Mouse (Mus musculus) limb, embryonic 11.5 days (tissue): ENCODE measurements around the gene Grik4. TPM values are rescaled to one million over a fixed set of nuclear protein-coding genes. Genes with fewer than 3 reads are reported as not detected.

ENCODE experiments used
- ATAC-seq: fragments of 200-750 bp; cut with Nextera tagmentation; 2 replicates; pipeline ENCODE4 v1.8.0; 2017; ENCODE audit warnings: low read depth; ENCODE audit not compliant: insufficient number of reproducible peaks, low FRiP score, low TSS enrichment
- DNase-seq: peaks from one replicate; pipeline ENCODE4 v3.0.0-alpha.2; 2015; ENCODE audit warnings: low spot score
- H3K27ac ChIP-seq: fragments of 300-500 bp; sonication (generic); replicated peaks from 2 replicates; pipeline ENCODE4 v1.5.1; 2014; ENCODE audit warnings: low read depth, mild to moderate bottlenecking, low read length
- H3K27me3 ChIP-seq: fragments of 300-500 bp; sonication (generic); 2 replicates; pipeline ENCODE4 v1.6.1; 2014; ENCODE audit warnings: mild to moderate bottlenecking, low read length, mixed read lengths; ENCODE audit not compliant: control insufficient read depth, insufficient read depth
- H3K36me3 ChIP-seq: fragments of 300-500 bp; sonication (generic); 2 replicates; pipeline ENCODE4 v1.6.1; 2014; ENCODE audit warnings: mild to moderate bottlenecking, low read length, moderate library complexity, mixed read lengths; ENCODE audit not compliant: control insufficient read depth, insufficient read depth
- H3K4me1 ChIP-seq: fragments of 300-500 bp; sonication (generic); 2 replicates; pipeline ENCODE4 v1.6.1; 2014; ENCODE audit warnings: low read length, mixed read lengths; ENCODE audit not compliant: control insufficient read depth, insufficient read depth
- H3K4me2 ChIP-seq: fragments of 300-500 bp; sonication (generic); 2 replicates; pipeline ENCODE4 v1.6.1; 2014; ENCODE audit warnings: low read depth, mild to moderate bottlenecking, moderate library complexity; ENCODE audit not compliant: severe bottlenecking
- H3K4me3 ChIP-seq: fragments of 300-500 bp; sonication (generic); 2 replicates; pipeline ENCODE4 v1.5.1; 2014; ENCODE audit warnings: low read depth, low read length
- H3K9ac ChIP-seq: fragments of 300-500 bp; sonication (generic); 2 replicates; pipeline ENCODE4 v1.6.1; 2014; ENCODE audit warnings: mild to moderate bottlenecking, low read length
- H3K9me3 ChIP-seq: fragments of 300-500 bp; sonication (generic); 2 replicates; pipeline ENCODE4 v1.6.1; 2016; ENCODE audit warnings: low read length; ENCODE audit not compliant: control insufficient read depth
- WGBS: fragments of 180-500 bp; shearing (Covaris S2); extraction: QIAGEN DNeasy Blood & Tissue Kit; methylation state at CpG from one replicate; pipeline ENCODE4 v1.1.7; 2014; 5-methylcytosine and 5-hydroxymethylcytosine counted together
- polyA plus RNA-seq: library from polyadenylated mRNA; unstranded; fragments of >200 nt; fragmentation: Nextera tagmentation; extraction: Ambion mirVana; gene quantifications from 2 replicates; pipeline ENCODE4 v1.2.1, GENCODE M21; 2014

The Grik4 gene
- polyA plus RNA-seq, 1 experiment from 2014 or later = 1.1 TPM

- Histone ChIP-seq H3K4me3 (no peak overlapping the region), H3K27ac (no peak overlapping the region), H3K9me3 (no peaks in the 10 kb centered on the region), H3K36me3 (no peaks in the 10 kb centered on the region), H3K9ac (no peak overlapping the region), H3K4me2 (no peak overlapping the region), H3K27me3 (no peaks in the 10 kb centered on the region), H3K4me1 (peaks cover 10% of the 10 kb centered on the region)
- ATAC-seq (no peak), DNase-seq (no peak)
- 79% methylated on average over 4 of the region's 4 CpGs for WGBS
These were observed 22.5 kb downstream of the Grik4 start for GRCm38 (mm10) chr9:42921830-42922229.

GRCm38 (mm10) chr9:42920190-42920589 lies 24.1 kb downstream of the Grik4 start:
- no peaks in the 10 kb centered on the region for H3K27me3 ChIP-seq
- 30% methylated on average over 7 of the region's 7 CpGs for WGBS

GRCm38 (mm10) chr9:42917911-42918310 lies 26.4 kb downstream of the Grik4 start:
- H3K27ac ChIP-seq = no peak overlapping the region
- no peaks in the 10 kb centered on the region for H3K27me3 ChIP-seq
- H3K4me3 ChIP-seq = no peak overlapping the region
- 88% methylated on average over 7 of the region's 7 CpGs for WGBS
- no peak overlapping the region for H3K9ac ChIP-seq
- DNase-seq (no peak), ATAC-seq (no peak)
- H3K9me3 ChIP-seq = no peaks in the 10 kb centered on the region
- no peak overlapping the region for H3K4me2 ChIP-seq
- peaks cover 10% of the 10 kb centered on the region for H3K4me1 ChIP-seq
- no peaks in the 10 kb centered on the region for H3K36me3 ChIP-seq

More at GRCm38 (mm10) chr9:42920190-42920589, 24.1 kb downstream of the Grik4 start:
- Histone ChIP-seq H3K36me3 (no peaks in the 10 kb centered on the region), H3K4me1 (peaks cover 10% of the 10 kb centered on the region), H3K4me3 (no peak overlapping the region), H3K9me3 (no peaks in the 10 kb centered on the region), H3K27ac (no peak overlapping the region), H3K4me2 (no peak overlapping the region), H3K9ac (no peak overlapping the region)
- peak; percentile 58 for DNase-seq
- ATAC-seq = no peak

GRCm38 (mm10) chr9:42913201-42913600 lies 31.1 kb downstream of the Grik4 start:
- Histone ChIP-seq H3K27me3 (no peaks in the 10 kb centered on the region), H3K9me3 (no peaks in the 10 kb centered on the region), H3K27ac (no peak overlapping the region), H3K4me1 (peaks cover 10% of the 10 kb centered on the region), H3K36me3 (no peaks in the 10 kb centered on the region), H3K4me3 (no peak overlapping the region), H3K4me2 (no peak overlapping the region), H3K9ac (no peak overlapping the region)
- 89% methylated on average over 2 of the region's 2 CpGs for WGBS
- DNase-seq = no peak
- ATAC-seq = no peak

- ATAC-seq = no peak
- H3K9ac ChIP-seq = no peak overlapping the region
- 27% methylated on average over 8 of the region's 8 CpGs for WGBS
- peaks cover 25% of the 10 kb centered on the region for H3K4me1 ChIP-seq
- peak; percentile 65 for DNase-seq
- H3K36me3 ChIP-seq = no peaks in the 10 kb centered on the region
- H3K4me3 ChIP-seq = no peak overlapping the region
- H3K4me2 ChIP-seq = no peak overlapping the region
- H3K9me3 ChIP-seq = no peaks in the 10 kb centered on the region
- H3K27ac ChIP-seq = 0 out of 2 replicates have a peak overlapping the region, but pooled peaks have one; percentile 23
- no peaks in the 10 kb centered on the region for H3K27me3 ChIP-seq
These were observed 35.5 kb downstream of the Grik4 start for GRCm38 (mm10) chr9:42908657-42909313.

- no peaks in the 10 kb centered on the region for H3K36me3 ChIP-seq
- H3K9me3 ChIP-seq = no peaks in the 10 kb centered on the region
- no peak overlapping the region for H3K4me2 ChIP-seq
- H3K4me3 ChIP-seq = no peak overlapping the region
- 35% methylated on average over 3 of the region's 3 CpGs for WGBS
- H3K9ac ChIP-seq = no peak overlapping the region
- H3K4me1 ChIP-seq = peaks cover 25% of the 10 kb centered on the region
- DNase-seq (peak; percentile 32), ATAC-seq (no peak)
- no peaks in the 10 kb centered on the region for H3K27me3 ChIP-seq
- 0 out of 2 replicates have a peak overlapping the region, but pooled peaks have one; percentile 1 for H3K27ac ChIP-seq
These were observed 37.3 kb downstream of the Grik4 start for GRCm38 (mm10) chr9:42906995-42907394.

GRCm38 (mm10) chr9:42898091-42898591 lies 46.2 kb downstream of the Grik4 start:
- ATAC-seq (peak; percentile 29; the same call in 1 of the 2 replicates), DNase-seq (peak; percentile 57)
- Histone ChIP-seq H3K9ac (no peak overlapping the region; the same call in 1 of the 2 replicates), H3K27me3 (0 out of 2 replicates have a peak, but pooled peaks cover 2% of the 10 kb centered on the region), H3K27ac (no peak overlapping the region), H3K4me1 (peaks cover 17% of the 10 kb centered on the region), H3K4me3 (peak overlapping the region; percentile 43; the same call in 1 of the 2 replicates), H3K36me3 (no peaks in the 10 kb centered on the region), H3K9me3 (no peaks in the 10 kb centered on the region), H3K4me2 (peak overlapping the region; percentile 98)
- WGBS = 4% methylated on average over 11 of the region's 11 CpGs

GRCm38 (mm10) chr9:42897361-42898051 lies 46.8 kb downstream of the Grik4 start:
- no peak overlapping the region for H3K27ac ChIP-seq
- peaks cover 17% of the 10 kb centered on the region for H3K4me1 ChIP-seq
- no peaks in the 10 kb centered on the region for H3K36me3 ChIP-seq
- no peaks in the 10 kb centered on the region for H3K9me3 ChIP-seq
- H3K27me3 ChIP-seq = 0 out of 2 replicates have a peak, but pooled peaks cover 2% of the 10 kb centered on the region
- under 1% methylated on average over 51 of the region's 52 CpGs for WGBS
- H3K9ac ChIP-seq = peak overlapping the region; percentile 46
- ATAC-seq = no peak; the same call in 1 of the 2 replicates
- peak overlapping the region; percentile 98 for H3K4me2 ChIP-seq
- peak overlapping the region; percentile 43 for H3K4me3 ChIP-seq
- DNase-seq = peak; percentile 70
